ENCODE assay signal across 1 mouse cellular context in the genomic region with DNA sequence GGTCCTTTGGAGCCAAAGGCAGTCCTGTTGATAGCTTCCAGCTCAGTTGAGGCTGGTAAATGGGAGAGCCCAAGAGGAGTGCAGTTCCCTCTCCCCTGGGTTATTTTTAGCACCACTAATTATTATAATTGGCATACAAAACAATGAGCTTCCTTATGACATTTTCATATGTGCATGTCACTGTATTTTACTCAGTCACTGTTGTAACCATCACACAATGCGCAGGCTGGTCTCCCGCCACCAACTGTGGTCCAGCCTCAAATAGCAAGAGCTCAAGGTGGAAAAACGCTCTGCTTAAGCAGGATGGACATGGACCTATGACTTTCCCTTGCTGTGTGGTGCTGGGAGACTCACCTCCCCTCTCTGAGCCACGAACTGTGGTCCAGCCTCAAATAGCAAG.
TF ChIP-seq lines count a peak whose summit lies in the region.

No protein-coding gene starts in this region.

TF ChIP-seq in CH12.LX, 34 proteins besides CTCF, POLR2A, EP300 and RAD21 (continued from another document):
- TF ChIP-seq JUND (conservative IDR thresholded peaks at IDR 0.05; ENCODE audit: low read depth, low read length) = no peak
- no peak for TF ChIP-seq ZMIZ1 (IDR thresholded peaks at IDR 0.05; ENCODE audit: low read depth, low read length)
- TF ChIP-seq MAX (IDR thresholded peaks at IDR 0.05; ENCODE audit: low read length) = no peak
